Mouse (Mus musculus) embryo, embryonic 10.5 days (tissue): Measurements from ENCODE around the gene Olfr761.
"Not testable (repeated sequence)": the region's sequence is repeated elsewhere in the genome, so short reads cannot be mapped to it uniquely, and the experiment has no call there.

Experiments used
- DNase-seq: peaks from one replicate; pipeline ENCODE4 v3.0.0-alpha.2; 2015; ENCODE audit warnings: low spot score

The Olfr761 gene

GRCm38 (mm10) chr17:37952979-37953378 is at the start of gene Olfr761:
Gene Olfr761, minus strand, starts transcription at chr17:37953079.
- no peak for DNase-seq

- DNase-seq: no peak
These were observed 42.9 kb upstream of the Olfr761 start for GRCm38 (mm10) chr17:37995635-37996307.

DNA sequence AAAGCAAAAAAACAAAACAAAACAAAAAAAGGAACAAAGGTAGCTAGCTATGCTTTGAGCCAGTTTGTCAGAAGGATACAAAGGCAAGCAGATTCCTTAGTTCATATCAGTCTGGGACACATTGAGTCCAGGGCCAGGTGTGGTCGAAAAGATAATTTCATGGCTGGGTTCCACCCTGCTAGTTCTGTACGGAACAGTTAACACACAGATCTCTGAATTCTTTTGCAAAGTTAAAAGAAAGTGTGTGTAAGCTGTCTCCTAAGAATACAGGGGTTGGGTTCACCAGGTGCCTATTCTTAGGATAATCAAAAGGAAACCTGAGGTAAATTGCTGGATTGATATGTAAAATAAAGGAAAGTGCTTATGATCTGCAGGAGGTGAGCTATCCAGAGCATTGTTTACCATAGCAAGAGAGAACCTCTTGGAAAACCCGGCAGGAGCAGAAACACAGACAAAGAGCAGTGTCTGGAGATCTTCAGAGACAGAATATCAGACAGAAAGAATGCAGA is 37.6 kb upstream of the Olfr761 start:
- peak; percentile 6 for DNase-seq

GRCm38 (mm10) chr17:37973591-37973990 is 20.7 kb upstream of the Olfr761 start:
- DNase-seq: no peak

DNA sequence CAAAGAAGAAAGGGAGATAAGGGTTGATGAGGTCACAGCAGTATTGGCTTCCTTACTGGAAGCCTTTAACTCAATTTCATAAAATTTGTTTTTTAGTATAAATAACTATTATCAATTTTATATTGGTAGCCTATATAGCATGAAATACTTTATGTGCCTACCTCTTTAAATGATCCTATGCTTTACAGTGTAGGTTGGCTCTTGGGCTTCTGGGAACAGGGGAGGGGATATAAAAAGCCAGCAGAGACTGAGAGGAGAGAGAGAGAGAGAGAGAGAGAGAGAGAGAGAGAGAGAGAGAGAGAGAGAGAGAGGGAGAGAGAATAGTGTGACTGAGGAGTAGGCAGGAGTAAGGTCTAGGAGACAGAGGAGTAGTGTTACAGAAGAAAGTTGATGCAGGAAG is 32.6 kb downstream of the Olfr761 start, which contains the start of gene Olfr128:
Gene Olfr128, plus strand, starts transcription at position 301 of the 400 bp plus-strand sequence.
- no peak for DNase-seq

DNA sequence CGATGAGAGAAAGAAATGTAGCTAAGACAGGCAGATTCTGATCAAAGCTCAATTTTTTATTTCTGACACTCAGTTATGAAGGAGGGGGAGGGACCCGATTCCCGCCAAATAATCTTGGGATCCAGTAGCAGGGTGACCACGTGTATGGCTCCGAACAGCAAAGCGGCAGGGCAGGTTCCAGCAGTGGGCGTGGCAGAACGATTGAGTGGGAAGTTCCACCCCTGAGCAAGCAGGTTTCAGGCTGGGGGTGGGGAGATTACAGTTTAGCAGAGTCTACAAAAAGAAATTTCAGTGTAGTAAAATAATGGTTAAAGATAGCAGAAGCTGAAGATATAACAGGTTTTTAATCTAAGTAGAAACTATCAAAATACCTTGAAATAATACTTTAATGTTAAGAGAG is 46.1 kb downstream of the Olfr761 start:
- not testable (repeated sequence) for DNase-seq
